Mouse (Mus musculus) embryonic facial prominence, embryonic 12.5 days (tissue): Measurements from ENCODE around the gene Prcp. TPM values are rescaled to one million over a fixed set of nuclear protein-coding genes. Genes with fewer than 3 reads are reported as not detected.

ENCODE experiments used
- ATAC-seq: fragments of 200-750 bp; cut with Nextera tagmentation; 2 replicates; pipeline ENCODE4 v1.8.0; 2017; ENCODE audit not compliant: insufficient number of reproducible peaks, insufficient read depth, low FRiP score, low TSS enrichment
- H3K27ac ChIP-seq: fragments of 300-500 bp; sonication (generic); 2 replicates; pipeline ENCODE4 v1.5.1; 2016; ENCODE audit warnings: mild to moderate bottlenecking
- H3K27me3 ChIP-seq: fragments of 300-500 bp; sonication (generic); 2 replicates; pipeline ENCODE4 v1.6.1; 2016; ENCODE audit warnings: mild to moderate bottlenecking, moderate library complexity
- H3K36me3 ChIP-seq: fragments of 300-500 bp; sonication (generic); 2 replicates; pipeline ENCODE4 v1.6.1; 2016; ENCODE audit warnings: mild to moderate bottlenecking
- H3K4me1 ChIP-seq: fragments of 300-500 bp; sonication (generic); 2 replicates; pipeline ENCODE4 v1.6.1; 2016
- H3K4me2 ChIP-seq: fragments of 300-500 bp; sonication (generic); replicated peaks from 2 replicates; pipeline ENCODE4 v1.6.1; 2016; ENCODE audit warnings: mild to moderate bottlenecking, moderate library complexity
- H3K4me3 ChIP-seq: fragments of 300-500 bp; sonication (generic); 2 replicates; pipeline ENCODE4 v1.5.1; 2016; ENCODE audit warnings: mild to moderate bottlenecking
- H3K9ac ChIP-seq: fragments of 300-500 bp; sonication (generic); 2 replicates; pipeline ENCODE4 v1.6.1; 2016; ENCODE audit warnings: mild to moderate bottlenecking, moderate library complexity
- H3K9me3 ChIP-seq: fragments of 300-500 bp; sonication (generic); 2 replicates; pipeline ENCODE4 v1.6.1; 2016; ENCODE audit warnings: mild to moderate bottlenecking, moderate library complexity
- WGBS: fragments of 180-500 bp; shearing (Covaris S2); methylation state at CpG from one replicate; pipeline ENCODE4 v1.1.7; 2016; 5-methylcytosine and 5-hydroxymethylcytosine counted together
- polyA plus RNA-seq: library from polyadenylated mRNA; unstranded; fragments of >200 nt; fragmentation: Nextera tagmentation; extraction: Ambion mirVana; gene quantifications from 2 replicates; pipeline ENCODE4 v1.2.1, GENCODE M21; 2016

The Prcp gene
- polyA plus RNA-seq, 1 experiment from 2014 or later = 26.1 TPM

- ATAC-seq = no peak
- Histone ChIP-seq H3K4me1 (peaks cover 12% of the 10 kb centered on the region), H3K27ac (no peak overlapping the region), H3K36me3 (no peaks in the 10 kb centered on the region), H3K9me3 (no peaks in the 10 kb centered on the region), H3K4me2 (no peak overlapping the region), H3K9ac (no peak overlapping the region), H3K27me3 (no peaks in the 10 kb centered on the region), H3K4me3 (no peak overlapping the region)
- WGBS = 89% methylated on average over 4 of the region's 4 CpGs
These were observed 2.7 kb upstream of the Prcp start for GRCm38 (mm10) chr7:92871596-92871995.

GRCm38 (mm10) chr7:92874761-92875408 lies 615 bp downstream of the Prcp start:
- peak overlapping the region; percentile 98 for H3K27ac ChIP-seq
- H3K4me3 ChIP-seq = peak overlapping the region; percentile 60
- WGBS = under 1% methylated on average over 29 of the region's 29 CpGs
- no peaks in the 10 kb centered on the region for H3K36me3 ChIP-seq
- ATAC-seq = peak; percentile 90
- peak overlapping the region; percentile 65 for H3K9ac ChIP-seq
- peaks cover 12% of the 10 kb centered on the region for H3K4me1 ChIP-seq
- no peaks in the 10 kb centered on the region for H3K9me3 ChIP-seq
- no peaks in the 10 kb centered on the region for H3K27me3 ChIP-seq
- peak overlapping the region; percentile 58 for H3K4me2 ChIP-seq

GRCm38 (mm10) chr7:92876066-92876465 lies 1.8 kb downstream of the Prcp start:
- no peaks in the 10 kb centered on the region for H3K36me3 ChIP-seq
- H3K9ac ChIP-seq = no peak overlapping the region
- no peaks in the 10 kb centered on the region for H3K27me3 ChIP-seq
- H3K9me3 ChIP-seq = no peaks in the 10 kb centered on the region
- WGBS = 31% methylated on average over 3 of the region's 3 CpGs
- H3K27ac ChIP-seq = no peak overlapping the region
- H3K4me2 ChIP-seq = peak overlapping the region; percentile 58
- no peak for ATAC-seq
- peaks cover 12% of the 10 kb centered on the region for H3K4me1 ChIP-seq
- H3K4me3 ChIP-seq = peak overlapping the region; percentile 60

- peaks cover 12% of the 10 kb centered on the region for H3K4me1 ChIP-seq
- 26% methylated on average over 7 of the region's 7 CpGs for WGBS
- peak overlapping the region; percentile 29 for H3K4me3 ChIP-seq
- ATAC-seq = no peak
- peak overlapping the region; percentile 42; the same call in 1 of the 2 replicates for H3K9ac ChIP-seq
- H3K4me2 ChIP-seq = peak overlapping the region; percentile 51
- no peaks in the 10 kb centered on the region for H3K36me3 ChIP-seq
- H3K27me3 ChIP-seq = no peaks in the 10 kb centered on the region
- H3K9me3 ChIP-seq = no peaks in the 10 kb centered on the region
- peak overlapping the region; percentile 86 for H3K27ac ChIP-seq
These were observed 2.3 kb downstream of the Prcp start for GRCm38 (mm10) chr7:92876538-92876937.

- Histone ChIP-seq H3K9ac (no peak overlapping the region), H3K4me2 (no peak overlapping the region), H3K27ac (no peak overlapping the region), H3K4me1 (peaks cover 7% of the 10 kb centered on the region), H3K27me3 (no peaks in the 10 kb centered on the region), H3K4me3 (no peak overlapping the region), H3K9me3 (no peaks in the 10 kb centered on the region), H3K36me3 (no peaks in the 10 kb centered on the region)
- no peak for ATAC-seq
- WGBS = 75% methylated on average over 7 of the region's 7 CpGs
These were observed 4.5 kb downstream of the Prcp start for GRCm38 (mm10) chr7:92878575-92879285.

GRCm38 (mm10) chr7:92883850-92884716 lies 9.8 kb downstream of the Prcp start:
- Histone ChIP-seq H3K4me2 (no peak overlapping the region), H3K27me3 (no peaks in the 10 kb centered on the region), H3K9me3 (no peaks in the 10 kb centered on the region), H3K4me3 (no peak overlapping the region), H3K4me1 (no peaks in the 10 kb centered on the region), H3K27ac (no peak overlapping the region), H3K36me3 (no peaks in the 10 kb centered on the region), H3K9ac (no peak overlapping the region)
- WGBS = 87% methylated on average over 9 of the region's 9 CpGs
- ATAC-seq = no peak

- no peaks in the 10 kb centered on the region for H3K36me3 ChIP-seq
- H3K27ac ChIP-seq = no peak overlapping the region
- ATAC-seq = no peak
- H3K27me3 ChIP-seq = no peaks in the 10 kb centered on the region
- no peaks in the 10 kb centered on the region for H3K4me1 ChIP-seq
- no peaks in the 10 kb centered on the region for H3K9me3 ChIP-seq
- no peak overlapping the region for H3K4me3 ChIP-seq
- WGBS = 85% methylated on average over 6 of the region's 6 CpGs
- H3K4me2 ChIP-seq = no peak overlapping the region
- H3K9ac ChIP-seq = no peak overlapping the region
These were observed 10.9 kb downstream of the Prcp start for GRCm38 (mm10) chr7:92884998-92885660.

GRCm38 (mm10) chr7:92886801-92887200 lies 12.5 kb downstream of the Prcp start:
- Histone ChIP-seq H3K9ac (no peak overlapping the region), H3K9me3 (no peaks in the 10 kb centered on the region), H3K4me1 (0 out of 2 replicates have a peak, but pooled peaks cover 5% of the 10 kb centered on the region), H3K4me2 (no peak overlapping the region), H3K27ac (no peak overlapping the region), H3K27me3 (no peaks in the 10 kb centered on the region), H3K36me3 (no peaks in the 10 kb centered on the region), H3K4me3 (no peak overlapping the region)
- ATAC-seq = no peak
- 88% methylated on average over 7 of the region's 7 CpGs for WGBS

- Histone ChIP-seq H3K36me3 (no peaks in the 10 kb centered on the region), H3K4me1 (0 out of 2 replicates have a peak, but pooled peaks cover 5% of the 10 kb centered on the region), H3K4me3 (no peak overlapping the region), H3K9ac (no peak overlapping the region), H3K4me2 (no peak overlapping the region), H3K9me3 (no peaks in the 10 kb centered on the region), H3K27me3 (no peaks in the 10 kb centered on the region), H3K27ac (no peak overlapping the region)
- WGBS = 90% methylated on average over 5 of the region's 5 CpGs
- no peak for ATAC-seq
These were observed 13.0 kb downstream of the Prcp start for GRCm38 (mm10) chr7:92887230-92887629.

- 11% methylated on average over 1 of the region's 1 CpGs for WGBS
- Histone ChIP-seq H3K9me3 (no peaks in the 10 kb centered on the region), H3K4me3 (no peak overlapping the region), H3K4me2 (no peak overlapping the region), H3K27ac (no peak overlapping the region), H3K9ac (no peak overlapping the region), H3K36me3 (no peaks in the 10 kb centered on the region), H3K4me1 (0 out of 2 replicates have a peak, but pooled peaks cover 5% of the 10 kb centered on the region), H3K27me3 (no peaks in the 10 kb centered on the region)
- no peak for ATAC-seq
These were observed 15.9 kb downstream of the Prcp start for GRCm38 (mm10) chr7:92890211-92890610.

- Histone ChIP-seq H3K4me2 (no peak overlapping the region), H3K4me3 (no peak overlapping the region), H3K36me3 (no peaks in the 10 kb centered on the region), H3K4me1 (0 out of 2 replicates have a peak, but pooled peaks cover 5% of the 10 kb centered on the region), H3K9me3 (no peaks in the 10 kb centered on the region), H3K27me3 (no peaks in the 10 kb centered on the region), H3K27ac (no peak overlapping the region), H3K9ac (no peak overlapping the region)
- WGBS = 17% methylated on average over 4 of the region's 4 CpGs
- no peak for ATAC-seq
These were observed 16.5 kb downstream of the Prcp start for GRCm38 (mm10) chr7:92890618-92891230.
